Mouse (Mus musculus) embryonic fibroblast, embryonic 13.5 days (primary cell): Measurements from ENCODE around the gene Ndufv1.

ENCODE experiments used
- CTCF ChIP-seq: IDR thresholded peaks from 2 replicates; pipeline ENCODE4 v1.5.1; 2011; ENCODE audit warnings: mild to moderate bottlenecking, control low read depth, low read length, moderate library complexity, borderline replicate concordance; ENCODE audit not compliant: insufficient read depth
- POLR2A ChIP-seq: IDR thresholded peaks from 2 replicates; pipeline ENCODE4 v1.6.1; 2011; ENCODE audit warnings: low read depth, mild to moderate bottlenecking, control low read depth, low read length, moderate library complexity

DNA sequence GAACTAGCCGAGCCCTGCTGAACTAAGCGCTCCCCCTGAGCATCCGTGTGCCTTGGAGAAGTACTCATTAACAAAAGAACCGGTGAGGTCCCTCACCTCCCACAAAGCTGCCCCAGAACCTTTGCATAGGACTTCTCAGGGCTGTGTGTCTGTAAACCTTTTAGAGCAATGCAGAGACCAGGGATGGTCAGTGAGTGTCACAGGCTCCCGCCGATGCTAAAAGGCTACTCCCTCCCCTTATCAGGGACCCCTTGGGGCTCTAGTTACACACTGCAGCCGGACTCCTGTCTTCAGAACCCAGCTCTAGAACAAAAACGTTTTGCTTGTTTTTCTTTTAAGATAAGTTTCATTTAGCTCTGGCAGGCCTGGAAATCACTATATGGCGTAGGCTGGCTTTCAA lies 460 bp upstream of the Ndufv1 start:
- TF ChIP-seq POLR2A (no peak), CTCF (no peak)
